Mouse (Mus musculus) spleen, embryonic (tissue): ENCODE results near the gene Mif.
"Not testable (repeated sequence)": the region's sequence is repeated elsewhere in the genome, so short reads cannot be mapped to it uniquely, and the experiment has no call there.

Experiments
- CTCF ChIA-PET: fragments of 350-600 bp; sonication (Branson Sonifier 250); formaldehyde crosslinking; loops from one replicate; lab custom pipeline; 2022; lab: Charles Lee

The Mif gene

GRCm38 (mm10) chr10:75859786-75860470 is at the start of gene Mif:
Gene Mif, minus strand, starts transcription at chr10:75860240.
- CTCF ChIA-PET, result not testable (repeated sequence)

- CTCF ChIA-PET, result no interaction called here
Measured at GRCm38 (mm10) chr10:75906882-75907281, 46.8 kb upstream of the Mif start.

GRCm38 (mm10) chr10:75904391-75904790 is 44.4 kb upstream of the Mif start:
- CTCF ChIA-PET, result no interaction called here

GRCm38 (mm10) chr10:75898846-75899245 is 38.8 kb upstream of the Mif start:
- CTCF ChIA-PET, result no interaction called here

- CTCF ChIA-PET, result interaction anchor here (0.7 kb wide), 1 partner anchor 117 kb away, joined by 3 read pairs; the partner anchor contains the start of gene Gstt3
Measured at GRCm38 (mm10) chr10:75898039-75898564, 38.1 kb upstream of the Mif start.

GRCm38 (mm10) chr10:75897373-75897772 is 37.3 kb upstream of the Mif start:
- CTCF ChIA-PET, result interaction anchor here (0.7 kb wide), 1 partner anchor 116 kb away, joined by 3 read pairs; the partner anchor contains the start of gene Gstt3

- CTCF ChIA-PET, result no interaction called here
Measured at GRCm38 (mm10) chr10:75896208-75896607, 36.2 kb upstream of the Mif start.

- CTCF ChIA-PET, result no interaction called here
Measured at GRCm38 (mm10) chr10:75895730-75896129, 35.7 kb upstream of the Mif start.

- CTCF ChIA-PET, result no interaction called here
Measured at GRCm38 (mm10) chr10:75894601-75895000, 34.6 kb upstream of the Mif start.

- CTCF ChIA-PET, result no interaction called here
Measured at GRCm38 (mm10) chr10:75893089-75893750, 33.2 kb upstream of the Mif start, which contains the start of gene Derl3. Gene Derl3, plus strand, starts transcription at chr10:75893413.

- CTCF ChIA-PET, result no interaction called here
Measured at GRCm38 (mm10) chr10:75889406-75890153, 29.5 kb upstream of the Mif start.

- CTCF ChIA-PET, result interaction anchor here (1.0 kb wide), 1 partner anchor 9 kb away, joined by 7 read pairs; no protein-coding TSS in a partner anchor
Measured at GRCm38 (mm10) chr10:75887504-75887903, 27.5 kb upstream of the Mif start.

- CTCF ChIA-PET, result no interaction called here
Measured at GRCm38 (mm10) chr10:75884742-75885141, 24.7 kb upstream of the Mif start.

- CTCF ChIA-PET, result interaction anchor here (0.6 to 1.7 kb wide), 4 partner anchors 13 to 634 kb away, joined by 3 to 10 read pairs (median 6); no protein-coding TSS in a partner anchor
Measured at GRCm38 (mm10) chr10:75883232-75883552, 23.2 kb upstream of the Mif start.

- CTCF ChIA-PET, result interaction anchor here (0.6 to 1.7 kb wide), 5 partner anchors 12 to 633 kb away, joined by 3 to 25 read pairs (median 9); no protein-coding TSS in a partner anchor
Measured at GRCm38 (mm10) chr10:75882433-75883231, 22.6 kb upstream of the Mif start.

- CTCF ChIA-PET, result interaction anchor here (0.6 to 1.7 kb wide), 3 partner anchors 47 to 138 kb away, joined by 3 to 25 read pairs (median 9); no protein-coding TSS in a partner anchor
Measured at GRCm38 (mm10) chr10:75881578-75882432, 21.8 kb upstream of the Mif start.

GRCm38 (mm10) chr10:75880771-75881577 is 20.9 kb upstream of the Mif start:
- CTCF ChIA-PET, result interaction anchor here (0.6 kb wide), 1 partner anchor 137 kb away, joined by 3 read pairs; no protein-coding TSS in a partner anchor

- CTCF ChIA-PET, result no interaction called here
Measured at GRCm38 (mm10) chr10:75880351-75880750, 20.3 kb upstream of the Mif start.

- CTCF ChIA-PET, result interaction anchor here (1.0 kb wide), 1 partner anchor 9 kb away, joined by 7 read pairs; no protein-coding TSS in a partner anchor
Measured at GRCm38 (mm10) chr10:75878836-75879235, 18.8 kb upstream of the Mif start.
